Mouse (Mus musculus): ENCODE measurements around the gene Rab31. TPM values are rescaled to one million over a fixed set of nuclear protein-coding genes. Genes with fewer than 3 reads are reported as not detected.

Rab31 gene
- polyA plus RNA-seq, 1 experiment from 2014 or later = 23.5 TPM

GRCm38 (mm10) chr17:65712861-65713535, 59.6 kb downstream of the Rab31 start:
- H3K4me3 ChIP-seq (ENCODE audit: low read depth, low read length) = no peak overlapping the region
- no peaks in the 10 kb centered on the region for H3K36me3 ChIP-seq (ENCODE audit: control insufficient read depth, insufficient read depth, low read length)
- TF ChIP-seq CTCF (IDR thresholded peaks at IDR 0.05; ENCODE audit: low read depth) = no peak
- no peak for TF ChIP-seq EP300 (optimal IDR thresholded peaks at IDR 0.05)
- DNase-seq (ENCODE audit: low spot score) (no peak), ATAC-seq (ENCODE audit: low FRiP score, low TSS enrichment) (no peak)
- no peak overlapping the region for H3K4me2 ChIP-seq (replicated peaks; ENCODE audit: low read depth)
- no peak overlapping the region for H3K9ac ChIP-seq (ENCODE audit: low read length)
- H3K4me1 ChIP-seq (replicated peaks; ENCODE audit: control insufficient read depth, insufficient read depth) = no peaks in the 10 kb centered on the region
- no peak overlapping the region for H3K27ac ChIP-seq (replicated peaks)
- no peaks in the 10 kb centered on the region for H3K27me3 ChIP-seq (ENCODE audit: control insufficient read depth, insufficient read depth, low read length)
- 88% methylated on average over 13 of the region's 13 CpGs for WGBS
- no peaks in the 10 kb centered on the region for H3K9me3 ChIP-seq (ENCODE audit: control insufficient read depth, low read length)

DNA sequence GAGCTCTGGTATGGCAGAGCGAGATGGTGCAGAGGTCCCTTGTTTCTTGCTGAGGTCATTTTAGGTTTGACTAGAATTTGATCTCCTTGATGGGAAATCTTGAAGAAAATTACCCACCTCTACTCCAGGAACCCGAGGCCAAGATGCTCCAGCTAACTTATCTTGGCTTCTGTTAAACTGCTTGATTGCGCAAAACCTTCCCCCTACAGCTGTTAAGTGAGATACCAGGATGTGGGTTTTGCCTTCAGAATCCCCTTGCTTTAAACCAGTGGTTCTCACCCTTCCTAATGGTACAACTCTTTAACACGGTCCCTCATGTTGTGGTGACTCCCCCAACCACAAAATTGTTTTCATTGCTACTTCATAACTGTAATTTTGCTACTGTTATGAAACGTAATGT, 60.8 kb downstream of the Rab31 start:
- H3K9ac ChIP-seq (ENCODE audit: low read length) = no peak overlapping the region
- no peak overlapping the region for H3K4me2 ChIP-seq (replicated peaks; ENCODE audit: low read depth)
- H3K4me3 ChIP-seq (ENCODE audit: low read depth, low read length) = no peak overlapping the region
- ATAC-seq (ENCODE audit: low FRiP score, low TSS enrichment) = no peak
- TF ChIP-seq CTCF (IDR thresholded peaks at IDR 0.05; ENCODE audit: low read depth) (no peak), EP300 (optimal IDR thresholded peaks at IDR 0.05) (no peak)
- no peaks in the 10 kb centered on the region for H3K27me3 ChIP-seq (ENCODE audit: control insufficient read depth, insufficient read depth, low read length)
- H3K4me1 ChIP-seq (replicated peaks; ENCODE audit: control insufficient read depth, insufficient read depth) = no peaks in the 10 kb centered on the region
- no peaks in the 10 kb centered on the region for H3K9me3 ChIP-seq (ENCODE audit: control insufficient read depth, low read length)
- 97% methylated on average over 5 of the region's 5 CpGs for WGBS
- no peaks in the 10 kb centered on the region for H3K36me3 ChIP-seq (ENCODE audit: control insufficient read depth, insufficient read depth, low read length)
- DNase-seq (ENCODE audit: low spot score) = no peak
- H3K27ac ChIP-seq (replicated peaks) = no peak overlapping the region

DNA sequence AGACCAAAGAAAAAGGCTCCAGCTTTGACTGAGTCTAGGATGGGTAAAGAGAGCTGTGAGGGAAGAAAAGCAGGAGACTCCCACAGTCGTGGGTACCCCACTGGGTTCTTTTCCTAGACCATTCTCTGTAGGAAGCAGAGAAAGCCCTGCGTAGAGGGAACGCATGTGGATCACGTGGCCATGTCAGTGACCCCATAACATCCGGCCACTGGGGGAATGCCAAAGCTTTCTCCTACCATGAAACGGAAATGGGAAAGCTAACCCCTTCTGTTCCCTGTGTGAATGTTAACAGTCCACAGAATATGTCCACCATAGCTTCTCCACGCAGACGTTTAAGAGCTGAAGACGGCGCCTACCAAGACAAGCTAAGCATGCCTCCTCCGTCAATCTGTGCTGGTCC, 62.0 kb downstream of the Rab31 start:
- H3K4me3 ChIP-seq (ENCODE audit: low read depth, low read length) = no peak overlapping the region
- no peak for DNase-seq (ENCODE audit: low spot score)
- ATAC-seq (ENCODE audit: low FRiP score, low TSS enrichment) = no peak
- TF ChIP-seq CTCF (IDR thresholded peaks at IDR 0.05; ENCODE audit: low read depth) (no peak), EP300 (optimal IDR thresholded peaks at IDR 0.05) (no peak)
- no peaks in the 10 kb centered on the region for H3K36me3 ChIP-seq (ENCODE audit: control insufficient read depth, insufficient read depth, low read length)
- H3K27ac ChIP-seq (replicated peaks) = no peak overlapping the region
- H3K27me3 ChIP-seq (ENCODE audit: control insufficient read depth, insufficient read depth, low read length) = no peaks in the 10 kb centered on the region
- no peak overlapping the region for H3K4me2 ChIP-seq (replicated peaks; ENCODE audit: low read depth)
- 92% methylated on average over 11 of the region's 11 CpGs for WGBS
- H3K9ac ChIP-seq (ENCODE audit: low read length) = no peak overlapping the region
- H3K9me3 ChIP-seq (ENCODE audit: control insufficient read depth, low read length) = no peaks in the 10 kb centered on the region
- no peaks in the 10 kb centered on the region for H3K4me1 ChIP-seq (replicated peaks; ENCODE audit: control insufficient read depth, insufficient read depth)

GRCm38 (mm10) chr17:65706220-65706619, 66.3 kb downstream of the Rab31 start:
- H3K4me2 ChIP-seq (replicated peaks; ENCODE audit: low read depth) = no peak overlapping the region
- H3K4me3 ChIP-seq (ENCODE audit: low read depth, low read length) = no peak overlapping the region
- ATAC-seq (ENCODE audit: low FRiP score, low TSS enrichment) (peak; percentile 55), DNase-seq (ENCODE audit: low spot score) (peak; percentile 68)
- WGBS = 67% methylated on average over 5 of the region's 5 CpGs
- H3K36me3 ChIP-seq (ENCODE audit: control insufficient read depth, insufficient read depth, low read length) = no peaks in the 10 kb centered on the region
- H3K27ac ChIP-seq (replicated peaks) = no peak overlapping the region
- no peaks in the 10 kb centered on the region for H3K9me3 ChIP-seq (ENCODE audit: control insufficient read depth, low read length)
- 0 out of 2 replicates have a peak, but pooled peaks cover 2% of the 10 kb centered on the region for H3K4me1 ChIP-seq (replicated peaks; ENCODE audit: control insufficient read depth, insufficient read depth)
- H3K9ac ChIP-seq (ENCODE audit: low read length) = no peak overlapping the region
- no peak for TF ChIP-seq EP300 (optimal IDR thresholded peaks at IDR 0.05)
- peak; percentile 81 for TF ChIP-seq CTCF (IDR thresholded peaks at IDR 0.05; ENCODE audit: low read depth)
- H3K27me3 ChIP-seq (ENCODE audit: control insufficient read depth, insufficient read depth, low read length) = no peaks in the 10 kb centered on the region

DNA sequence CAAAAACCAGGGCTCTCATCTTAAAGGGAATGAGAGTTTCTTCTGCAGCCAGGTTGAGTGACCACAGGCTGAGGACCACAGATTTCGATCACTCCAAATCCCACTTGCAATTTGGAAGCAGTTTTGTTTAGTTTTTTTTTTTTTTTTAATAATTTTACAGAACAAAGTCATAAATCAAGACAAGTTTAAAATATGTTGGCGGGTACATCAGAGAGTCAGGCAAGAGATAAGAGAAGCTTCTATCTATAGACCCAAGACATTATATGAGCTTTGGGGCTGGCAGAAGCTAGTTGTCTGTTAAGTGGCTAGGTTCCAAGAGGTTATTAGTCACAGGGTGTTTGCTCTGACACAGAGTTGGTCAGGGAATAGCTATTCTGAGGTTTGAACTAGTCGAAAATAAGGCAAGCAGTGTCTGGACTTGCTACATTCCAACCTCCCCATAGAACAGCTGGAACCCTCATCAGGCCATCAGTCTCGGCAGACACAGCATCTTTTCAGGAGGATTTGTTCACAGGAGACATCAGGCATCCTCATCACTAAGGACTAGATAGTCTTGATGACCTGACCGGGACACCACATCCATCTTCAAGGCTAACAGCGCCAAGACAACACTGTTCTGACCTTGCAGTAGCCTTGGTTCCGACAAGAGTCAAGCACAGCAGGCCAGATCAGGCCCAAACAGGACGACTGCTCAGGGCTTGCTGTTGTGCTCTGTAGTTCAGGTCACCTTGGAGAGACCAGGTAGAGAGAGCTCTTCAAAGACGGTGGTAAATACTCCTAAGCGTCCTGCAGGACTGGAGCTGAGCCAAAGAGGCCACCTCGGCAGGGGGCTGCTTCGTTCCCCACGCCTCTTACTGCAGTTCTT, 68.8 kb downstream of the Rab31 start:
- ATAC-seq (ENCODE audit: low FRiP score, low TSS enrichment) = no peak
- TF ChIP-seq EP300 (optimal IDR thresholded peaks at IDR 0.05) (no peak), CTCF (IDR thresholded peaks at IDR 0.05; ENCODE audit: low read depth) (no peak)

More for the DNA sequence above, 68.8 kb downstream of the Rab31 start:
- Histone ChIP-seq H3K27ac (replicated peaks) (no peak overlapping the region), H3K36me3 (ENCODE audit: control insufficient read depth, insufficient read depth, low read length) (no peaks in the 10 kb centered on the region), H3K27me3 (ENCODE audit: control insufficient read depth, insufficient read depth, low read length) (no peaks in the 10 kb centered on the region), H3K4me1 (replicated peaks; ENCODE audit: control insufficient read depth, insufficient read depth) (0 out of 2 replicates have a peak, but pooled peaks cover 2% of the 10 kb centered on the region), H3K4me2 (replicated peaks; ENCODE audit: low read depth) (no peak overlapping the region), H3K4me3 (ENCODE audit: low read depth, low read length) (no peak overlapping the region), H3K9ac (ENCODE audit: low read length) (no peak overlapping the region), H3K9me3 (ENCODE audit: control insufficient read depth, low read length) (no peaks in the 10 kb centered on the region)
- peak; percentile 11 for DNase-seq (ENCODE audit: low spot score)
- WGBS = 66% methylated on average over 13 of the region's 13 CpGs

Measured in stomach, postnatal 0 days (tissue).